In genomic region chr9:123238256-123239045, GRCm38 (mm10) we compare ENCODE assay signal across 9 mouse cellular contexts. TPM values are rescaled to one million over a fixed set of nuclear protein-coding genes. Genes with fewer than 3 reads are reported as not detected.
DNase-seq lines count a peak whose midpoint lies in the region; ATAC-seq and TF ChIP-seq lines count a peak whose summit lies in the region.
"Had no signal": no experiment of that assay in that cellular context is flagged by ENCODE, and none has a peak within 500 bp of the region (broad histone marks: within the 10 kb centered on the region; RNA-seq: fewer than 3 reads in every experiment).

No protein-coding gene starts in this region.

- H3K9ac ChIP-seq in hindbrain, postnatal 0 days (replicated peaks; ENCODE audit: low read length): no peak overlapping the region
- no peak overlapping the region for H3K9ac ChIP-seq in hindbrain, embryonic 12.5 days
- no peak overlapping the region for H3K9ac ChIP-seq in ES-E14 (ENCODE audit: insufficient read depth, low read depth, low read length, poor library complexity, severe bottlenecking)
- H3K9ac ChIP-seq in limb, embryonic 14.5 days (ENCODE audit: low read depth, low read length, severe bottlenecking): no peak overlapping the region
- H3K9ac ChIP-seq: midbrain, embryonic 12.5 days had no signal

- 0 out of 2 replicates have a peak overlapping the region, but pooled peaks have one; percentile 33 for H3K27ac ChIP-seq in hindbrain, postnatal 0 days
- H3K27ac ChIP-seq in hindbrain, embryonic 12.5 days: no peak overlapping the region
- H3K27ac ChIP-seq in ES-E14 (ENCODE audit: insufficient read depth, low read depth, low read length, poor library complexity, severe bottlenecking): no peak overlapping the region
- no peak overlapping the region for H3K27ac ChIP-seq in limb, embryonic 14.5 days (replicated peaks; ENCODE audit: low read depth, low read length)
- H3K27ac ChIP-seq: midbrain, embryonic 12.5 days had no signal

- 27% methylated on average over 4 of the region's 4 CpGs for WGBS in hindbrain, postnatal 0 days
- 42% methylated on average over 4 of the region's 4 CpGs for WGBS in hindbrain, embryonic 12.5 days
- WGBS in limb, embryonic 14.5 days: 46% methylated on average over 4 of the region's 4 CpGs

- intact Hi-C loops in left cerebral cortex, postnatal 25 days (cut with DNase I): no loop called here

- no peaks in the 10 kb centered on the region for H3K9me3 ChIP-seq in hindbrain, postnatal 0 days (ENCODE audit: low read length)
- H3K9me3 ChIP-seq in hindbrain, embryonic 12.5 days (replicated peaks): no peaks in the 10 kb centered on the region
- no peaks in the 10 kb centered on the region for H3K9me3 ChIP-seq in ES-E14 (ENCODE audit: control insufficient read depth, insufficient read depth, low read depth, low read length)
- H3K9me3 ChIP-seq in limb, embryonic 14.5 days (ENCODE audit: control insufficient read depth, low read length): no peaks in the 10 kb centered on the region
- H3K9me3 ChIP-seq: midbrain, embryonic 12.5 days had no signal

- in situ Hi-C loops in ES-E14 (cut with MboI; ENCODE audit: low sequenced_read_pairs in 2 of 2, unreplicated experiment in 2 of 2): no loop called here

- H3K4me1 ChIP-seq in hindbrain, postnatal 0 days (ENCODE audit: insufficient read depth, low read length): 0 out of 2 replicates have a peak, but pooled peaks cover 4% of the 10 kb centered on the region
- H3K4me1 ChIP-seq in hindbrain, embryonic 12.5 days: peaks cover 4% of the 10 kb centered on the region; the same call in 1 of the 2 replicates
- peaks cover 0 to 6% of the 10 kb centered on the region in 2 experiments; a peak in 1 of 4 replicates for H3K4me1 ChIP-seq in ES-E14 (ENCODE audit: control insufficient read depth in 2 of 2, insufficient read depth in 2 of 2, low read length in 2 of 2, poor library complexity in 1 of 2)
- H3K4me1 ChIP-seq in limb, embryonic 14.5 days (ENCODE audit: control insufficient read depth, insufficient read depth, low read length): 0 out of 2 replicates have a peak, but pooled peaks cover 3% of the 10 kb centered on the region

- no peak overlapping the region for H3K4me2 ChIP-seq in hindbrain, postnatal 0 days (ENCODE audit: low read depth, low read length)
- H3K4me2 ChIP-seq in hindbrain, embryonic 12.5 days (replicated peaks): no peak overlapping the region
- H3K4me2 ChIP-seq in limb, embryonic 14.5 days (replicated peaks; ENCODE audit: low read depth, low read length, severe bottlenecking): no peak overlapping the region
- H3K4me2 ChIP-seq: midbrain, embryonic 12.5 days had no signal

- DNase-seq in hindbrain, postnatal 0 days (ENCODE audit: low spot score): peak; percentile 18
- no peak for DNase-seq in ES-E14 (ENCODE audit: low read depth, low spot score)
- DNase-seq in fat pad, adult 2 months (ENCODE audit: extremely low read depth, low read depth, low spot score): peak; percentile 75
- peak; percentile 27 for DNase-seq in limb, embryonic 14.5 days (ENCODE audit: low spot score)
- no peak for DNase-seq in testis, postnatal 14 days (ENCODE audit: low spot score)
- DNase-seq in right cerebral cortex, postnatal 25 days: no peak
- DNase-seq in left cerebral cortex, postnatal 25 days (ENCODE audit: low spot score in 2 of 2): no peak

- H3K4me3 ChIP-seq in hindbrain, postnatal 0 days (ENCODE audit: low read length): no peak overlapping the region
- H3K4me3 ChIP-seq in hindbrain, embryonic 12.5 days: no peak overlapping the region
- H3K4me3 ChIP-seq in ES-E14 (ENCODE audit: insufficient read depth in 1 of 2, low read depth in 1 of 2, low read length in 2 of 2, poor library complexity in 1 of 2, severe bottlenecking in 1 of 2): no peak overlapping the region
- H3K4me3 ChIP-seq in limb, embryonic 14.5 days (replicated peaks; ENCODE audit: low read length): no peak overlapping the region
- H3K4me3 ChIP-seq: midbrain, embryonic 12.5 days had no signal

- no peaks in the 10 kb centered on the region for H3K27me3 ChIP-seq in hindbrain, postnatal 0 days (ENCODE audit: insufficient read depth, low read length)
- H3K27me3 ChIP-seq in hindbrain, embryonic 12.5 days: no peaks in the 10 kb centered on the region
- H3K27me3 ChIP-seq in limb, embryonic 14.5 days (ENCODE audit: control insufficient read depth, insufficient read depth, low read length): no peaks in the 10 kb centered on the region
- H3K27me3 ChIP-seq: midbrain, embryonic 12.5 days had no signal

- ATAC-seq in hindbrain, postnatal 0 days: no peak
- ATAC-seq in hindbrain, embryonic 12.5 days (ENCODE audit: low FRiP score): no peak
- ATAC-seq in limb, embryonic 14.5 days (ENCODE audit: low FRiP score, low read depth): no peak

- no peak for TF ChIP-seq POLR2A in limb, embryonic 14.5 days (IDR thresholded peaks at IDR 0.05; ENCODE audit: borderline replicate concordance, extremely low read depth, insufficient read depth, insufficient read length)

- TF ChIP-seq CTCF in hindbrain, postnatal 0 days (IDR thresholded peaks at IDR 0.05; ENCODE audit: low read depth): no peak

- H3K36me3 ChIP-seq in hindbrain, postnatal 0 days (ENCODE audit: insufficient read depth, low read length): no peaks in the 10 kb centered on the region
- no peaks in the 10 kb centered on the region for H3K36me3 ChIP-seq in hindbrain, embryonic 12.5 days
- H3K36me3 ChIP-seq in ES-E14 (ENCODE audit: control insufficient read depth, insufficient read depth, low read length, poor library complexity, severe bottlenecking): no peaks in the 10 kb centered on the region
- H3K36me3 ChIP-seq in limb, embryonic 14.5 days (ENCODE audit: control insufficient read depth, insufficient read depth, low read length): no peaks in the 10 kb centered on the region
- H3K36me3 ChIP-seq: midbrain, embryonic 12.5 days had no signal

TF ChIP-seq in ES-E14, 5 proteins besides CTCF, POLR2A, EP300 and RAD21:
- TF ChIP-seq ZNF384 (IDR thresholded peaks at IDR 0.05; ENCODE audit: low read depth, low read length) (0 out of 2 replicates have a peak, but pooled peaks have one; percentile 18), ZC3H11A (IDR thresholded peaks at IDR 0.05; ENCODE audit: borderline replicate concordance, low read depth, low read length) (no peak)
TF ChIP-seq in ES-E14: peak in this region for 1.

RNA-seq across cellular contexts. Expression of gene Tmem158, which starts 22.1 kb away (rescaled TPM):
- 153 and 182 TPM in 2 replicates for total RNA-seq in hindbrain, postnatal 0 days (2014; rRNA removed)
- polyA plus RNA-seq in hindbrain, postnatal 0 days (2015; fragmentation: Nextera tagmentation; extraction: Ambion mirVana): 46.1 and 51.6 TPM in 2 replicates
- polyA plus RNA-seq in hindbrain, embryonic 12.5 days (2016; fragmentation: Nextera tagmentation; extraction: Ambion mirVana): 17.6 and 18.5 TPM in 2 replicates
- 4.8 and 9.5 TPM in 2 replicates for total RNA-seq in ES-E14 (2012; rRNA removed)
- 32.0 and 54.9 TPM in 2 replicates for polyA plus RNA-seq in limb, embryonic 14.5 days (2012; rRNA removed)
- 19.6 and 24.0 TPM in 2 replicates for polyA plus RNA-seq in limb, embryonic 14.5 days (2014; fragmentation: Nextera tagmentation; extraction: Ambion mirVana)
- 10 to 100 TPM; 56.5 to 75.0 TPM for total RNA-seq in left cerebral cortex, postnatal 25 days (2021)

RNA-seq across cellular contexts. Expression of gene Cdcp1, which starts 22.6 kb away (rescaled TPM):
- 0.26 and 0.29 TPM in 2 replicates for total RNA-seq in hindbrain, postnatal 0 days (2014; rRNA removed)
- 0.14 and 0.38 TPM in 2 replicates for polyA plus RNA-seq in hindbrain, postnatal 0 days (2015; fragmentation: Nextera tagmentation; extraction: Ambion mirVana)
- 1.2 and 1.4 TPM in 2 replicates for polyA plus RNA-seq in hindbrain, embryonic 12.5 days (2016; fragmentation: Nextera tagmentation; extraction: Ambion mirVana)
- total RNA-seq in ES-E14 (2012; rRNA removed): 3.3 and 6.4 TPM in 2 replicates
- polyA plus RNA-seq in limb, embryonic 14.5 days (2012; rRNA removed): 6.1 and 7.1 TPM in 2 replicates
- 9.1 and 9.3 TPM in 2 replicates for polyA plus RNA-seq in limb, embryonic 14.5 days (2014; fragmentation: Nextera tagmentation; extraction: Ambion mirVana)
- total RNA-seq in left cerebral cortex, postnatal 25 days (2021): under 1 TPM; 0.11 to 0.23 TPM

Comparison
In these comparisons a context has a peak if more than half of its experiments do, and no peak if none do; other contexts are left out.
1. DNase-seq: peak in hindbrain, postnatal 0 days (single experiment), fat pad, adult 2 months (single experiment) and limb, embryonic 14.5 days (single experiment); none in ES-E14 (single experiment), testis, postnatal 14 days (single experiment), right cerebral cortex, postnatal 25 days (single experiment) and left cerebral cortex, postnatal 25 days (0 of 2).